Mouse (Mus musculus) midbrain, embryonic 14.5 days (tissue): Measurements from ENCODE around the gene Gadd45g. TPM values are rescaled to one million over a fixed set of nuclear protein-coding genes. Genes with fewer than 3 reads are reported as not detected.

Experiments used
- ATAC-seq: fragments of 200-750 bp; cut with Nextera tagmentation; 2 replicates; pipeline ENCODE4 v1.8.0; 2017; ENCODE audit warnings: moderate number of reproducible peaks, moderate library complexity; ENCODE audit not compliant: low FRiP score, low TSS enrichment
- DNase-seq: peaks from one replicate; pipeline ENCODE4 v3.0.0-alpha.2; 2015
- H3K27ac ChIP-seq: fragments of 300-500 bp; sonication (generic); replicated peaks from 2 replicates; pipeline ENCODE4 v1.5.1; 2014; ENCODE audit warnings: mild to moderate bottlenecking, low read depth, low read length, moderate library complexity
- H3K27me3 ChIP-seq: fragments of 300-500 bp; sonication (generic); 2 replicates; pipeline ENCODE4 v1.6.1; 2014; ENCODE audit warnings: low read length, control low read depth, mixed read lengths; ENCODE audit not compliant: control insufficient read depth, insufficient read depth
- H3K36me3 ChIP-seq: fragments of 300-500 bp; sonication (generic); 2 replicates; pipeline ENCODE4 v1.6.1; 2014; ENCODE audit warnings: low read length, control low read depth; ENCODE audit not compliant: control insufficient read depth, insufficient read depth
- H3K4me1 ChIP-seq: fragments of 300-500 bp; sonication (generic); 2 replicates; pipeline ENCODE4 v1.6.1; 2014; ENCODE audit warnings: mild to moderate bottlenecking, antibody characterized with exemption, low read length, control low read depth; ENCODE audit not compliant: control insufficient read depth, insufficient read depth
- H3K4me2 ChIP-seq: fragments of 300-500 bp; sonication (generic); 2 replicates; pipeline ENCODE4 v1.6.1; 2014; ENCODE audit warnings: mild to moderate bottlenecking, low read length, moderate library complexity
- H3K4me3 ChIP-seq: fragments of 300-500 bp; sonication (generic); replicated peaks from 2 replicates; pipeline ENCODE4 v1.5.1; 2014; ENCODE audit warnings: low read depth, low read length
- H3K9ac ChIP-seq: fragments of 300-500 bp; sonication (generic); replicated peaks from 2 replicates; pipeline ENCODE4 v1.6.1; 2014; ENCODE audit warnings: mild to moderate bottlenecking, low read length, moderate library complexity
- H3K9me3 ChIP-seq: fragments of 300-500 bp; sonication (generic); 2 replicates; pipeline ENCODE4 v1.6.1; 2016; ENCODE audit warnings: low read length, control low read depth, mixed read lengths; ENCODE audit not compliant: control insufficient read depth
- WGBS: fragments of 180-500 bp; shearing (Covaris S2); extraction: QIAGEN DNeasy Blood & Tissue Kit; methylation state at CpG from one replicate; pipeline ENCODE4 v1.1.7; 2014; 5-methylcytosine and 5-hydroxymethylcytosine counted together
- polyA plus RNA-seq: library from polyadenylated mRNA; unstranded; fragments of >200 nt; fragmentation: Nextera tagmentation; extraction: Ambion mirVana; gene quantifications from 2 replicates; pipeline ENCODE4 v1.2.1, GENCODE M21; 2014

Gene Gadd45g
- polyA plus RNA-seq, 1 experiment from 2014 or later, result 85.9 TPM

GRCm38 (mm10) chr13:51846868-51847793 lies 653 bp downstream of the Gadd45g start:
- DNase-seq, result peak; percentile 79
- peak overlapping the region; percentile 86 for H3K4me2 ChIP-seq
- under 1% methylated on average over 63 of the region's 63 CpGs for WGBS
- H3K4me1 ChIP-seq, result peaks cover 32% of the 10 kb centered on the region
- no peaks in the 10 kb centered on the region for H3K9me3 ChIP-seq
- peaks cover 18% of the 10 kb centered on the region for H3K27me3 ChIP-seq
- H3K36me3 ChIP-seq, result no peaks in the 10 kb centered on the region
- ATAC-seq, result peak; percentile 29; the same call in 1 of the 2 replicates
- peak overlapping the region; percentile 86 for H3K27ac ChIP-seq
- H3K9ac ChIP-seq, result peak overlapping the region; percentile 75
- H3K4me3 ChIP-seq, result peak overlapping the region; percentile 52

- peak overlapping the region; percentile 75 for H3K9ac ChIP-seq
- DNase-seq, result peak; percentile 87
- peak overlapping the region; percentile 86 for H3K27ac ChIP-seq
- H3K4me3 ChIP-seq, result peak overlapping the region; percentile 52
- H3K4me2 ChIP-seq, result peak overlapping the region; percentile 86
- peaks cover 20% of the 10 kb centered on the region for H3K27me3 ChIP-seq
- H3K4me1 ChIP-seq, result peaks cover 25% of the 10 kb centered on the region
- ATAC-seq, result peak; percentile 26; the same call in 1 of the 2 replicates
- H3K9me3 ChIP-seq, result no peaks in the 10 kb centered on the region
- under 1% methylated on average over 31 of the region's 31 CpGs for WGBS
- no peaks in the 10 kb centered on the region for H3K36me3 ChIP-seq
Observed at GRCm38 (mm10) chr13:51847979-51848480, 1.6 kb downstream of the Gadd45g start.

- Histone ChIP-seq H3K27me3 (peaks cover 15% of the 10 kb centered on the region; the same call in 1 of the 2 replicates), H3K27ac (peak overlapping the region; percentile 86), H3K36me3 (no peaks in the 10 kb centered on the region), H3K9me3 (no peaks in the 10 kb centered on the region), H3K4me1 (peaks cover 28% of the 10 kb centered on the region), H3K4me3 (peak overlapping the region; percentile 52), H3K9ac (peak overlapping the region; percentile 75), H3K4me2 (peak overlapping the region; percentile 86)
- peak; percentile 72 for DNase-seq
- ATAC-seq, result no peak
- under 1% methylated on average over 20 of the region's 20 CpGs for WGBS
Observed at GRCm38 (mm10) chr13:51848481-51849240, 2.2 kb downstream of the Gadd45g start.

- Histone ChIP-seq H3K4me3 (peak overlapping the region; percentile 52), H3K4me1 (peaks cover 32% of the 10 kb centered on the region), H3K4me2 (peak overlapping the region; percentile 86), H3K36me3 (no peaks in the 10 kb centered on the region), H3K9me3 (no peaks in the 10 kb centered on the region), H3K9ac (no peak overlapping the region; the same call in 1 of the 2 replicates), H3K27ac (peak overlapping the region; percentile 86), H3K27me3 (peaks cover 11% of the 10 kb centered on the region; the same call in 1 of the 2 replicates)
- DNase-seq (peak; percentile 62), ATAC-seq (no peak)
- 5% methylated on average over 24 of the region's 25 CpGs for WGBS
Observed at GRCm38 (mm10) chr13:51849241-51850033, 3.0 kb downstream of the Gadd45g start.

GRCm38 (mm10) chr13:51850565-51850964 lies 4.1 kb downstream of the Gadd45g start:
- ATAC-seq (no peak), DNase-seq (no peak)
- no peak overlapping the region for H3K4me2 ChIP-seq
- WGBS, result 56% methylated on average over 1 of the region's 1 CpGs
- no peaks in the 10 kb centered on the region for H3K36me3 ChIP-seq
- peaks cover 16% of the 10 kb centered on the region; the same call in 1 of the 2 replicates for H3K27me3 ChIP-seq
- H3K4me3 ChIP-seq, result no peak overlapping the region
- no peak overlapping the region for H3K27ac ChIP-seq
- no peaks in the 10 kb centered on the region for H3K9me3 ChIP-seq
- peaks cover 32% of the 10 kb centered on the region for H3K4me1 ChIP-seq
- H3K9ac ChIP-seq, result no peak overlapping the region

GRCm38 (mm10) chr13:51852560-51853190 lies 6.2 kb downstream of the Gadd45g start:
- Histone ChIP-seq H3K9me3 (no peaks in the 10 kb centered on the region), H3K27ac (no peak overlapping the region), H3K4me3 (no peak overlapping the region), H3K27me3 (peaks cover 16% of the 10 kb centered on the region; the same call in 1 of the 2 replicates), H3K36me3 (no peaks in the 10 kb centered on the region), H3K9ac (no peak overlapping the region), H3K4me2 (no peak overlapping the region), H3K4me1 (peaks cover 32% of the 10 kb centered on the region)
- ATAC-seq, result no peak
- WGBS, result 37% methylated on average over 7 of the region's 7 CpGs
- DNase-seq, result no peak

GRCm38 (mm10) chr13:51853301-51854243 lies 7.1 kb downstream of the Gadd45g start:
- H3K4me3 ChIP-seq, result no peak overlapping the region
- no peaks in the 10 kb centered on the region for H3K9me3 ChIP-seq
- H3K27me3 ChIP-seq, result peaks cover 16% of the 10 kb centered on the region; the same call in 1 of the 2 replicates
- H3K4me2 ChIP-seq, result no peak overlapping the region
- no peak overlapping the region for H3K27ac ChIP-seq
- peaks cover 29% of the 10 kb centered on the region for H3K4me1 ChIP-seq
- no peak overlapping the region for H3K9ac ChIP-seq
- DNase-seq (peak; percentile 38), ATAC-seq (0 out of 2 replicates have a peak, but pooled peaks have one; percentile 26)
- 15% methylated on average over 16 of the region's 16 CpGs for WGBS
- no peaks in the 10 kb centered on the region for H3K36me3 ChIP-seq
